Mouse (Mus musculus) heart, postnatal 10 days (tissue): ENCODE data around the gene A030003K21Rik. TPM values are rescaled to one million over a fixed set of nuclear protein-coding genes. Genes with fewer than 3 reads are reported as not detected.
"Not testable (repeated sequence)": the region's sequence is repeated elsewhere in the genome, so short reads cannot be mapped to it uniquely, and the experiment has no call there.

Experiments used
- DNase-seq, 2 experiments: peaks; one replicate each; pipeline ENCODE4 v3.0.0; 2021
- intact Hi-C: fragments of 180-260 bp; cut with DNase I; formaldehyde crosslinking; loops from one replicate; pipeline ENCODE4 v1.15.1; 2025
- total RNA-seq, 2 experiments: library from RNA; stranded (reverse); gene quantifications; 2 replicates each; pipeline ENCODE4 v1.2.3; 2021

The A030003K21Rik gene
- total RNA-seq, 2 experiments from 2014 or later, result not detected

DNA sequence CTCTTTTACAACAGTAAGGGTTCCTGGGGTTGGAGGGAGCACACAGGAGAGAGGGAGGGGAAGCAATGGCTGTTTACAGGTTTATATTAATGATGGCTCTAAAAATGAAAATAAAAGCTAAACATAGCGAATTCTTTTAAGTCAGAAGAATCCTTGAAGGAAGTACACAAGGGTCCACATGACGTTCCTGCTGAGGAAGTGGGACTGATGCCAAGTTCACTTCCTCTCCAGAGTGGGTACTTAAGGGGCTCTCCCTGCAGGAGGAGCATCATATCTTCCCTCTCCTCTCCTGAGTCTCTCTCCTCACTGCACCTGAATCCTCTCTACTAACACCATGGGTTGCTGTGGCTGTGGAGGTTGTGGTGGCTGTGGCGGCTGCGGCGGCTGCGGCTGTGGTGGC lies 18.5 kb downstream of the A030003K21Rik start, which contains the start of gene A030014E15Rik:
Gene A030014E15Rik, plus strand, starts transcription at position 268 of the 400 bp plus-strand sequence.
- no peak for DNase-seq
- intact Hi-C loops, result no loop called here

GRCm38 (mm10) chr1:82913434-82913833 lies 29.8 kb downstream of the A030003K21Rik start:
- intact Hi-C loops, result not testable (repeated sequence)

DNA sequence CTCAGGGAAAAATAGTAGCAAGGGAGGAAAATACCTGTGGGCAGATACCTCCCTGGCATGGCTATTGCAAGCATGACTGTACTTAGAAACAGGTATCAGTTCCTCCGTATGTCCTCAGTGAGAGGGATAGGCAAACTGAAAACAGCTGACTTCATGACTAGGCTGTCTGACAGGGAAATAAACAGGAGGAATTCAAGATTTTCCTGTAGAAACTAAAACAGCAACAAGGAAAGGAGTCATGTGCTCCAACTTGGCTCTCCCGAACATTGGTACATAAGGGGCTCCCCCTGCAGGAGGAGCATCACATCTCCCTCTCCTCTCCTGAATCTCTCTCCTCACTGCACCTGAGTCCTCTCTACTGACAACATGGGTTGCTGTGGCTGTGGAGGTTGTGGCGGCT lies 30.2 kb downstream of the A030003K21Rik start, which contains the start of gene A030005L19Rik:
Gene A030005L19Rik, plus strand, starts transcription at position 301 of the 400 bp plus-strand sequence.
- no peak for DNase-seq
- intact Hi-C loops, result no loop called here

More at GRCm38 (mm10) chr1:82913434-82913833, 29.8 kb downstream of the A030003K21Rik start:
- DNase-seq, result not testable (repeated sequence)

DNA sequence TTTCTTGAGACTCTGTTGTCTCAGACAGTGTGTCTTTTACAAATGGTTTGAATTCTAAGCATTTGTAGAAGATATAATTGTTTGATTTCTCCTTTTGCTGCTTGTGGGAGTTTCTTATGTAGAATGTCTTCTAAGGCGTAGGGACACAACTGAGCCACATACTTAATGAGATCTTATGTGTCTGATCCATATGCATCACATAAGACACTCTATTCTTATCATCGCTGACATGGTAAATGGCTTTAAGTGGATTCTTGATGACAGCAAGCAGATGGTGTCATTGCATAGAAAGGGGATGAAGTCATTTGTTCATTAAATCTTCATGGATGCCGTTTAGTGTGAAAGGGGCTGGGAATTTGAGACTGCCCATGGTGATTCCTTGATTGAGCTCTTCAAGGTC lies 37.3 kb downstream of the A030003K21Rik start:
- no peak for DNase-seq
- intact Hi-C loops, result no loop called here

- DNase-seq, result no peak
- intact Hi-C loops, result no loop called here
Observed at GRCm38 (mm10) chr1:82901201-82901600, 42.0 kb downstream of the A030003K21Rik start.

- no peak for DNase-seq
- intact Hi-C loops, result no loop called here
Observed at GRCm38 (mm10) chr1:82900567-82900966, 42.6 kb downstream of the A030003K21Rik start.

DNA sequence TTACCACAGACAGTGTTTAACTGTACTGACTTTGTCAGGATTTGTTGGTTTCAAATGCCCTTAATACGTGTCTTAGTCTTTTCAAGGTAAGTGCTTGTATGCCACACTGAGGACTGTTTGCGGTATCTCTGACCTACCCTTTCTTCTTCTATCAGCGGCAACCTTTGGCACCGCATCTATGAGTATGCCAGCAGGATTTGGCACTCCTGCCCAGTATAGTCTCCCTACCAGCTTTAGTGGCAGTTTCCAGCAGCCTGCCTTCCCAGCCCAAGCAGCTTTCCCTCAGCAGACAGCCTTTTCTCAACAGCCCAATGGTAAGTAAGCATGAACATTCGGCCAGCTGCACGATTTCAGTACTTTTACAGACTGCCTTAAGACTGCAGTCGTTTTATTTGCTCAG lies 49.9 kb downstream of the A030003K21Rik start:
- intact Hi-C loops, result no loop called here

More for the DNA sequence above, 49.9 kb downstream of the A030003K21Rik start:
- peak in 1 of 2 experiments; percentile 13 for DNase-seq

Other genes with a start within 250 kb of the A030003K21Rik start
- gene Mff, start 218.5 kb downstream of the A030003K21Rik start, total RNA-seq, result 100 to 1,000 TPM; 203 to 210 TPM
- gene Tm4sf20, start 174.9 kb downstream of the A030003K21Rik start, total RNA-seq, result not detected
- gene Gm47791, start 172.1 kb downstream of the A030003K21Rik start, total RNA-seq, result not detected
- gene Agfg1, start 103.9 kb downstream of the A030003K21Rik start, total RNA-seq, result 10 to 100 TPM; 39.9 to 43.2 TPM
- under 1 TPM in 1 of 2 experiments, not detected in 1; 0.34 TPM for gene A030005L19Rik, start 30.1 kb downstream of the A030003K21Rik start, total RNA-seq
- gene A030014E15Rik, start 18.5 kb downstream of the A030003K21Rik start, total RNA-seq, result not detected
- gene Gm6217, start 12.0 kb downstream of the A030003K21Rik start, total RNA-seq, result not detected
- not detected for gene Gm7544, start 12.6 kb upstream of the A030003K21Rik start, total RNA-seq
- gene Gm47955, start 16.9 kb upstream of the A030003K21Rik start, total RNA-seq, result not detected
- gene Gm47959, start 57.2 kb upstream of the A030003K21Rik start, total RNA-seq, result not detected
- gene Slc19a3, start 95.1 kb upstream of the A030003K21Rik start, total RNA-seq, result under 1 TPM; 0.62 to 0.72 TPM
- not detected for gene Krtap28-10, start 99.1 kb upstream of the A030003K21Rik start, total RNA-seq
- gene Gm47969, start 101.5 kb upstream of the A030003K21Rik start, total RNA-seq, result not detected
- gene A030005K14Rik, start 116.0 kb upstream of the A030003K21Rik start, total RNA-seq, result not detected
- not detected for gene Krtap28-13, start 117.5 kb upstream of the A030003K21Rik start, total RNA-seq
- gene Ccl20, start 173.4 kb upstream of the A030003K21Rik start, total RNA-seq, result not detected
- under 1 TPM in 1 of 2 experiments, not detected in 1; 0.20 TPM for gene Daw1, start 216.4 kb upstream of the A030003K21Rik start, total RNA-seq